Mouse (Mus musculus) small intestine, adult 2 months (tissue): Measurements from ENCODE around the gene Barx2. TPM values are rescaled to one million over a fixed set of nuclear protein-coding genes. Genes with fewer than 3 reads are reported as not detected.

Experiments
- H3K27ac ChIP-seq: fragments of 200-500 bp; 2 replicates; pipeline ENCODE4 v1.5.1; 2012; ENCODE audit warnings: low read depth, low read length, control low read depth, inconsistent platforms; ENCODE audit not compliant: insufficient read depth
- H3K27me3 ChIP-seq: fragments of 200-500 bp; 2 replicates; pipeline ENCODE4 v1.6.1; 2012; ENCODE audit warnings: mild to moderate bottlenecking, moderate library complexity, low read length, inconsistent platforms; ENCODE audit not compliant: control insufficient read depth, insufficient read depth
- H3K36me3 ChIP-seq: fragments of 200-500 bp; 2 replicates; pipeline ENCODE4 v1.6.1; 2012; ENCODE audit warnings: mild to moderate bottlenecking, low read length, control low read depth, inconsistent platforms; ENCODE audit not compliant: control insufficient read depth, insufficient read depth
- H3K4me1 ChIP-seq: fragments of 200-500 bp; 2 replicates; pipeline ENCODE4 v1.6.1; 2012; ENCODE audit warnings: low read length, inconsistent platforms, mixed read lengths; ENCODE audit not compliant: control insufficient read depth, insufficient read depth, insufficient read length
- H3K4me3 ChIP-seq: fragments of 200-500 bp; 2 replicates; pipeline ENCODE4 v1.5.1; 2012; ENCODE audit warnings: low read depth, mild to moderate bottlenecking, control low read depth, inconsistent platforms, low read length, moderate library complexity
- CTCF ChIP-seq: fragments of 200-500 bp; IDR thresholded peaks from 2 replicates; pipeline ENCODE4 v1.5.1; 2012; ENCODE audit warnings: low read depth, mild to moderate bottlenecking, control low read depth, inconsistent platforms, low read length, moderate library complexity, mixed read lengths; ENCODE audit not compliant: insufficient replicate concordance, insufficient read length; ENCODE audit errors: extremely low read depth
- POLR2A ChIP-seq: fragments of 200-500 bp; IDR thresholded peaks from 2 replicates; pipeline ENCODE4 v1.6.1; 2012; ENCODE audit warnings: low read depth, mild to moderate bottlenecking, control low read depth, inconsistent platforms, low read length, moderate library complexity
- WGBS: fragments of 180-500 bp; shearing (Covaris S2); methylation state at CpG from one replicate; pipeline ENCODE4 v1.1.7; 2018; 5-methylcytosine and 5-hydroxymethylcytosine counted together
- polyA plus RNA-seq: library from polyadenylated mRNA; depleted of rRNA; stranded (reverse); fragments of >200 nt; gene quantifications from 2 replicates; pipeline ENCODE4 v1.2.3, GENCODE M21; 2012; rRNA removed

Gene Barx2
- polyA plus RNA-seq, 1 experiment, result 65.1 TPM

GRCm38 (mm10) chr9:31802641-31803040, 110.6 kb downstream of the Barx2 start:
- no peaks in the 10 kb centered on the region for H3K36me3 ChIP-seq
- no peak overlapping the region for H3K4me3 ChIP-seq
- TF ChIP-seq POLR2A (no peak), CTCF (no peak)
- no peak overlapping the region for H3K27ac ChIP-seq
- no peaks in the 10 kb centered on the region for H3K27me3 ChIP-seq
- H3K4me1 ChIP-seq, result no peaks in the 10 kb centered on the region
- 91% methylated on average over 1 of the region's 1 CpGs for WGBS

Other genes with a start within 250 kb of the Barx2 start
- 8.1 and 11.6 TPM in 2 replicates for gene Arhgap32, start 202.7 kb upstream of the Barx2 start, polyA plus RNA-seq